Mouse (Mus musculus) splenic B cell, adult 2 months (primary cell): ENCODE measurements around the gene Akap14.

Experiments
- DNase-seq: peaks from one replicate; pipeline ENCODE4 v3.0.0-alpha.2; 2011; ENCODE audit warnings: low read depth, low spot score
- H3K27me3 ChIP-seq: 2 replicates; pipeline ENCODE4 v1.6.1; 2012; ENCODE audit warnings: mild to moderate bottlenecking, low read length, moderate library complexity, mixed read lengths; ENCODE audit not compliant: control insufficient read depth, poor library complexity, insufficient read depth, severe bottlenecking
- H3K36me3 ChIP-seq: 2 replicates; pipeline ENCODE4 v1.6.1; 2012; ENCODE audit warnings: mild to moderate bottlenecking, low read length, moderate library complexity, mixed read lengths; ENCODE audit not compliant: control insufficient read depth, poor library complexity, insufficient read depth, severe bottlenecking

The Akap14 gene

DNA sequence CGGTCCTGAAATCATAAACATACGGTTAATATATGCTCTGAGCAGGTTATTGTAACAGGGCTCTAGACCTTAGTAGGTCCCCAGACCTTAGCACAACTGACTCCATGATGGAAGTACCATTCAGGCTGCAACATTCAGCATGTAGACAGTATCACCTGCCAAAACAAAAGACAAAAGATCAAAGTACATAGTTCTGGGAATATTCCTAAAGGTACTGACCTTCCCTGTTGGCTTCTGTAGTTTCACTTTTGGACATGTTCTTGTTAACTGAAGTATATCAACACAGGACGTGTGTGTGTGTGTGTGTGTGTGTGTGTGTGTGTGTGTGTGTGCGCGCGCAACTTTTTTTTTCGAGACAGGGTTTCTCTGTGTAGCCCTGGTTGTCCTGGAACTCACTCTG lies 43.1 kb downstream of the Akap14 start:
- no peaks in the 10 kb centered on the region for H3K36me3 ChIP-seq
- H3K27me3 ChIP-seq, result no peaks in the 10 kb centered on the region
- DNase-seq, result no peak

DNA sequence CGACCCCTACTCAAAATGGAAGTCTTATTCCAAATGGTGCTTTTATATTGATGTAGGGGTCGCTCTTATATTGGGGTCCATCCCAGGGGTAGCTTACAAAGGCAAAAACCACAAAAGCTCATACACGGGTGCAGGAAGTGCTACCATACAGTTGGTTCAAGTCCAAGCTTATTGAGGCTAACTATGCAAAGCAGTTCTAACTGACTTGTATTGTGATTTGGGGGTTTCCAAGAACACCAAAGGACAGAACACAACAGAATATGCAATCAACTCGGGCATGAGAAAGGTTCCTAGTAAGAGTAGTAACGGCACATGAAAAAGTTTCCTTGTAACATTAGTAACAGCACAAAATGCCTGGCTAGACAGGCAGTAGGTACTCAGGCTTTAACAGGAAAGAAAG lies 48.4 kb downstream of the Akap14 start:
- peak; percentile 48 for DNase-seq
- H3K27me3 ChIP-seq, result no peaks in the 10 kb centered on the region
- H3K36me3 ChIP-seq, result no peaks in the 10 kb centered on the region

DNA sequence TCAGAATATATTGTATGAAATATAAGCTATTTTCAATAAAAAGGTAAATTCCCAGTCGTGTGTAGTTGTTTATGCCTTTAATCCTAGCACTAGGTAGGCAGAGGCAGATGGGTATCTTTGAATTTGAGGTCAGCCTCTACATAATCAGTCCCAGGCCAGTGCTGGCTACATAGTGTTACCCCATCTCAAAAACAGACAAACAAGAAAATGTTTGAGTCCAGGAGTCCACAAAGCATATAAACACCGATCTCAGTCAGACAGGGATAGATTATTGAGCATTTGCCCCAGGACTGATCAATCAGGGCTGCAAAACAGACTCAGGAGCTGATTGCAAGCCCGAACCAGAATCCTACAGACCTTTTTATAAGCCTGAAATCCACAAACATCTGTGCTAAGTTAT lies 49.1 kb downstream of the Akap14 start:
- DNase-seq, result no peak
- H3K27me3 ChIP-seq, result no peaks in the 10 kb centered on the region
- H3K36me3 ChIP-seq, result no peaks in the 10 kb centered on the region

DNA sequence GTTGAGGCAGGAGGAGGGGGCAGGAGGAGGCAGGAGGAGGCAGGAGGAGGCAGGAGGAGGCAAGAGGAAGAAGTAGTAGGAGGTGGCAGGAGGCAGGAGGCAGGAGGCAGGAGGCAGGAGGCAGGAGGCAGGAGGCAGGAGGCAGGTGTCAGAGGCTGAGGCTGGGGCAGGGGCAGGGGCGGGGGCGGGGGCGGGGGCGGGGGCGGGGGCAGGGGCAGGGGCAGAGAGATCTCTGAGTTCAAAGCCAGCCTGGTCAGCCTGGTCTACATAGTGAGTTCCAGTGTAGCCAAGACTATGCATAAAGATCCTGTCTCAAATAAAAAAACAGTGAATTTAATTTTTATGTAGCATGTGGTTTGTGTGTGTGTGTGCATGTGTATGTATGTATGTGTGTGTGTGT lies 51.6 kb downstream of the Akap14 start:
- Histone ChIP-seq H3K27me3 (no peaks in the 10 kb centered on the region), H3K36me3 (no peaks in the 10 kb centered on the region)
- DNase-seq, result no peak

DNA sequence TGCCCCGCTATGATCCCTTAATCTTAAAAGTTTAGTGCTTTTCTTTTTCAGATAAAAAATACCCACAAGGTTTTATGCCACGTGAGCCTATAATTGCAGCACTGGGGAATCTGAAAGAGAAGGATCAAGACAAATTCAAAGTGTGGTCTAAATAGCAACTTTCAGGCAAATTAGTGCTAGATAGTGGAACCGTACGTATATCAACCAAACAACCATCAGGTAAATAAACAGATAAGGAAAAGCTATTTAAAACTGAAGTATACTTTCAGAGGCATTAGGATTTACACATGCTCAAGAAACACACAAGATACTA lies 57.8 kb downstream of the Akap14 start:
- no peak for DNase-seq
- no peaks in the 10 kb centered on the region for H3K27me3 ChIP-seq
- no peaks in the 10 kb centered on the region for H3K36me3 ChIP-seq

DNA sequence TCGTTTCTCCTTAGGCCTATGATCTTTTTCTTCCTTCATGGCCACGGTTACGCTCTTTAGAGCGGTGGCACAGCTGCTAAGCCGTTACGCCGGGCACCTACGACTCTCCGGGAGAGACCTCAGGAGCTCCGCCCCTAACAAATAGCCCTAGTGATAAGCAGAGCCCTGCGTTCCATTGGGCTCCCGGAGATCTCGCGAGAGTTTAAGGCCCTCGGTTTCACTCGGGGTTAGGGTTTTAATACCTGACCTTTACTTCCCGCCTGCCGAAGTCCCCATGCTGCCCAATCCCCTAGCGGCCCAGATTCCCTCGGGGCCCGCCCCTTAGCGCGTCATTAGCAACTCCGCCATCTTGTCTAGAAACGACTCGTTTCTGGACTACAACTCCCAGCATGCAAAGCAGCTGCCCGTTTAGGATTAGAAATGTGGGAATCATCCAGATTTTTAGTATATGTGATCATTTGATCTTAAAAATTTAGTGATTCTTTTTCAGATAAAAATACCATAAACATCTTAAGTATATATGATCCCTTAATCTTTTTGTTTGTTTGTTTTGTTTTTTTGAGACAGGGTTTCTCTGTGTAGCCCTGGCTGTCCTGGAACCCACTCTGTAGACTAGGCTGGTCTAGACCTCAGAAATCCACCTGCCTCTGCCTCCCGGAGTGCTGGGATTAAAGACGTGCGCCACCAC lies 58.3 kb downstream of the Akap14 start, which contains the start of gene Upf3b:
Gene Upf3b, minus strand, starts transcription at position 130 of the 688 bp plus-strand sequence.
- DNase-seq, result peak; percentile 97
- Histone ChIP-seq H3K36me3 (no peaks in the 10 kb centered on the region), H3K27me3 (no peaks in the 10 kb centered on the region)

DNA sequence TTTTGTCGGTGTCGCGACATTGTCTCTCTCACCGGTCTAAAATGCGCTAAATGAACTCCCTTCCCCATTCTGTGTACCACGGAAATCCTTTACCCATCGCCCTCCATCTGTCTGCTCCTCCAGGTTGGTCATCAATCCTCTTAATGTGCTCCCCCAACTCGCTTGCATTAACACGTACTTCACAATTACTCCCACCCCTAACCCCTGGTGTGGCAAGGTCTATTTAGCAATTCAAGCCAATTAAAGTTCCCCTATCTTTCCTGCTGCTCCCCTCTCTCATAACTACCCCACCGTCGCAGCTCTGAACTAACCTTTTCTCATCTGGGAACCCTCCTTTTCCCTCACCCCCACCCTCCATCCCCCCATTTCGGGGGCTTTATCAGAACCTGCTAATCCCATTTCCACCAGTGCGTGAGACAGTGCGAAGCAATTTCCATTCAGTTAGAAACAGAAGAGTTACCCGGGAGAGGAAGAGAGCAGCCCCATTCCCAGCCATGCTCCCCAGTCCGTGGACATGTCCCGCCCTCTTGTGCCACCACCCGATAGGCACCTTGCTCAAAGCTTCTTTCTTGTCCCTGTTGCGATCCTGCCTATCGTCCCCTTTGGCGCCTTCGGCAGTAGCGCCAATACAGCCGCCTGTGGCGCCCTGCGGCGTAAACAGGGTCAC lies 59.0 kb downstream of the Akap14 start:
- Histone ChIP-seq H3K27me3 (no peaks in the 10 kb centered on the region), H3K36me3 (no peaks in the 10 kb centered on the region)
- no peak for DNase-seq

DNA sequence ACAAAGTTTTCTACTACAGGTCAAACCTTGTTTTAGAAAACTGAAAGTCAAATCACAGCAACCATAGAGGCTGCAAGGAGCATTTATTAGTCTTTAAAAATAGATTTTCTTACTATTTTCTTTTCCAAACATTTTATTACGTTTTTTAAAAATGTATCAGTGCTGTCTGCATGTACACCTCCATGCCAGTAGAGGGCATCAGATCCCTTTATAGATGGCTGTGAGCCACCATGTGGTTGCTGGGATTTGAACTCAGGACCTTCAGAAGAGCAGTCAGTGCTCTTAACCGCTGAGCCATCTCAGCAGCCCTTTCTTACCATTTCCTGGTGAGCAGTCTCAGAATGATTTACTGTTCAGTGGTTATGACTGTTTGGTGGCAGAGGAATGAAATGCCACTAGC lies 64.8 kb downstream of the Akap14 start:
- peak; percentile 19 for DNase-seq
- H3K36me3 ChIP-seq, result no peaks in the 10 kb centered on the region
- H3K27me3 ChIP-seq, result no peaks in the 10 kb centered on the region
